Mouse (Mus musculus): ENCODE data around the gene Pex14.

Pex14 gene

DNA sequence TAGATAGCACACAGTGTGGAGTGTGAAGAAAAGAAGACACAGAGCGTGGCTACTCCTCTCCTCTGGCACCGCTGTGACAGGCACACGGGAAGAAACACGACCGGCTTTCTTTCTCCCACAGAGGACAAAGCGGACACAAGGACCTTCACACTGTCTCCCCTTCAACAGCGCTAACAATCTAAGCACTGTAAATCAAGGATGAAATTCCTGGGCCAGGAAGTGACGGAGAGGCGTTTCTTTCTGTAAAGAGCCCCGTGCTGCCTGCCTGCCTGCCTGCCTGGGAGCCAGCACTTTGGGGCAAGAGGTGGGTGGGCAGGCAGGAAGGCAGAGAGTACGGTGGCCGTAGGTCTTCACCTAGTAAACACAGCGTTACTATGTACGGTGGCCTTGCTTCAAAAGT is 42.2 kb downstream of the Pex14 start:
- no peak for DNase-seq (ENCODE audit: low spot score in 2 of 2)

DNA sequence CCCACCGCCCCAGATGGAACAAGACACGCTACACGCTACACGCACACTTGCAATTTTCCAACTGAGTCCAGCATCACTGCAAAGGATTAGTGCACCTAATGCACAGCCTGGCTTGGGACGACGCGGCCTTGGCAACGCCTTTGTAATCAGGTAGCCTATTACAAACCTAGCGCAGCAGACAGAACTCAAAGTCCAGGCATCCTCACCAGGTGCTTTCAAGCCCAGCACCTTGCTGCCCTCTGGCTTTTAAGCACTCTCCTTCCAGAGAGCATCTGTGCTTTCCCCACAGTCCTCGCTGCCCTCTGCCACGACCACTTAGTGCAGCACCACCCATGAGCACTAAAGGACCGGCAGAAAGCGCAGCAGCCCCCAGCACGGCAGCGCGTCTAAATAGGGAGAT is 42.7 kb downstream of the Pex14 start:
- no peak for DNase-seq (ENCODE audit: low spot score in 2 of 2)

DNA sequence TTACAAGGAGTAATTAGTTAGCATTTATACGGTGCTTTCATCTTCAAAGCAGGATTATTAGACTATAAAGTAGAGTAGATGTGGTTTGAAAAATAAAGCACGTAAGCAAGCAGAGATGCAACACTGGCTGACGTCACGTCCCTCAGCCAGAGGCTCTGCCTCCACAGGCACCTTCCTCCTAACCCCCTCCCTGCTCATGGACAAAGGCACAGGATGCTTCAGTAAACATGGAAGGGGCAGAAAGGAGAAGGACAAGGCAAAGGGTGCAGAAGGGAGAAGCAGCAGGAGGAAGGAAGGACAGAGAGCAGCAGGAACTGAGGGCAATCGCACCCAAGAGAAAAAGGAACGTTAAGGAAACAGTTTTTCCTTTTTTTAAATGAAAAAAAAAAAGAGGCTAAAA is 43.8 kb downstream of the Pex14 start:
- DNase-seq (ENCODE audit: low spot score in 2 of 2), result no peak

DNA sequence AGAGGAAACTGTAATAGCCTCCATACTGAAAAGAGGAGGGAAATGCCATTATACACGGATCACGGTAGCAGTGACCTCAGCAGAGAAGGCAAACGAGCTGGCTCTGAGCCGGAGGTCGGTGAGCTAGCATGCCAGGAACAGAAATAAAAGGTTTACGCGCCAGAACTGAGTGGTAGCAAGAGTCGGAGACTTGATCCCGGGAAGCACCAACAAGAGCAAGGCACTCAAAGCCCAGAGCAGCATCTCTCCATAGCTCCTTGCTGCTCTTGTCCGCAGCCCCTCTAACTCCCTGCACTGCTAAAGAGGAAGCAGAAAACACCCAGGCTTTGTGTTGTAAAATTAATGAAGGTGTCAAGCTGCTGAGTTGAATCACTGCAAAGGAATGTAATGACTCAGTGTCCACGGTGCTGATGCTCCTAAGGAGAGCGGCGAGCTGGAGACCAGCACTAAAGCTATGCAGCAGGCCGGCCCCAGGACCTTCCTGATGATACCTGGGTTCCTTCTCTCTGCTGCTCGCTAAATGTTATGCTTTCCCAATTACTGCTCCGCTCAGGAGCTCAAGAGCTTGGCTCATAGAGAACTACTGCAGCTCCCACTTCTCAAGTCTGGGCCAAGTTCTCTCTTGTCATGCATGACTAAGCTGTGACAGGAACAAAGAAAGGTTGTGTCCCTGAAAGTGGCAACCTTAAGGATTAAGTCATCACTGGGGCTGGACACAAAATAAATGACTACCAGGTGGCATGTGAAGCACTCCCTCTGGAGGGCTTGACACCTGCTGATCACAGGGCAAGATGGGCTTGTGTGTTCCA is 50.1 kb downstream of the Pex14 start:
- no peak for DNase-seq (ENCODE audit: low spot score in 2 of 2)

DNA sequence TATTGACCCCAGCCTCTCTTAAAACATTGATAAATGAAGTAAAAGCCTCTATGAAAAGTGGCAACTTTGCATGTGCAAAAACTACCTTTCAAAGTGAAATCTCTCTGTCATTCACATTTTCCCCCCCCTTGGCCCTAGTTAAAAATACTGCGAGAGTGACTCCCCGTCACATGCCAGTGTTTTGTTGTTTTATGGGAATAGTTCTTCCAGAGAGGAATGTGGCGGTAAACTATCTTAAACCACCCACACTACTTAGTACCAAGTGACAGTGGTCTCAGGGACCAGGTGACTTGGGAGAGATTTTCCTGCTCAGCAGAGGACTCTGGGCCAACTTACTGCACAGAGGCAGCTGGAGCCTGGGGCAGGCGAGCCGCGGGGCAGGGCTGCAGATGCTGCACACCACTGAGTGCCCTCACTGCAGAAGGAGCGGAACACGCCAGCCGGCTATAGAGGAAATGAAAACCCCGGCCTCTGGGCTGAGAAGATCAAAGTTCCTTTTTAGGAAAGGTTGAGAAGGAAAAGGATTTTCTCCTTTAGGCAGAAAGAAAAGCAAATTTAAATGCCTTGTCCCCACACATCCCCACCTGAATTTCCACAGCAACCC is 50.9 kb downstream of the Pex14 start:
- no peak for DNase-seq (ENCODE audit: low spot score in 2 of 2)

DNA sequence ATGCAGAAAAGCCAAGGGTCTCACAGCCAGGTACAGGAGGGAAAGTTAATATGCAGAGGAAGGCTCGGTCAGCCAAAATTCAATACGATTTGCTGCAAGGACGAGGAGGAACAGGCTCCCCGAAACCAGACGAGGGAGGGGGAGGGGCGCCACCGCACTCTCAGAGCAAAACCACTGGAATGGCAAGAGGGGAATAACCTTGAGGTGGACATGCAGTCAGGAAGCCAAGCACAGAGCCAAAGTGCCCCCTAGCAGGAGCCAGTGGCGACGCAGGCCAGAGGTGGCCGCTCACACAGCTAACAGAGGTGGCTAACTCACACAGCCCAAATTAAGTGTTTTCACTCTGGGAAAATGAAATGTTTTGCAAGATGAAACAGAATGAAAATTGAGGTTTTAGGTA is 52.3 kb downstream of the Pex14 start:
- no peak for DNase-seq (ENCODE audit: low spot score in 2 of 2)

DNA sequence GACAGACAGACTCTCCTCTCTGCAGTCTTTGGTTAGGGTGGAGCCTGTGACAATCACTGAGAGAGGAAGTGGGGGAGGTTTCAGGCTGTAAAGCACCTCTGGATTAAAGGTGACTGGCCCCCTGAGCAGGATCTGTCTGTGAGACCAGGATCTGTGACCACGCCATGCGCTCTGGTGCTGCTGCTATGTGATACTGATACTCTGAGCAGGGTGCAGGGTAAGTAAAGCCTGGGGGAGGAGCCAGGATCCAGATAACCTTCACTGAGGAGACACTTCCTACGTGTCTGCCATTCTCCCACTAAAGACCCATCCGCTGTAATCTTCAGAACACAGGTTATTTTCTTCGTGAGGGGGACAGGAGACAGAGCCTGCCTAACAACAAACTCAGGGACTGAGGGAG is 53.8 kb downstream of the Pex14 start:
- no peak for DNase-seq (ENCODE audit: low spot score in 2 of 2)

DNA sequence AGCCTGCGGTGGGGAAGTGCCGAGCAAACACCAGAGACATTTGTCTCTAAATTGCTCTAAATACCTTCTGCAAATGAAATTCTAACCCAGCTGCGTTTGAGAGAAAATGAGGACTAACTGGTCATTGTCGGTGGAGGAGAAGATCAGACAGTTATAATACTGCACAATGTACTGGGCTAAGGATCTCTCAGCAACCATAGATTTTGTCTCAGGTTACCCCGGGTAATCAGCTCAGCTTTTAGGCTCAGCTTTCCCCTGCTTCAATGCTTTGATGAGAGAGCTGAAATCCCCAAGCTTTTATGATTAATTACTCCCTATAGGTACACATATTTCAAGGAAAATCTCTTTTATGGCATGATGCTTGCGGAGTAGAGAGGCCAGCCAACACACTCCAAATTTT is 59.4 kb downstream of the Pex14 start:
- DNase-seq (ENCODE audit: low spot score in 2 of 2), result no peak

DNA sequence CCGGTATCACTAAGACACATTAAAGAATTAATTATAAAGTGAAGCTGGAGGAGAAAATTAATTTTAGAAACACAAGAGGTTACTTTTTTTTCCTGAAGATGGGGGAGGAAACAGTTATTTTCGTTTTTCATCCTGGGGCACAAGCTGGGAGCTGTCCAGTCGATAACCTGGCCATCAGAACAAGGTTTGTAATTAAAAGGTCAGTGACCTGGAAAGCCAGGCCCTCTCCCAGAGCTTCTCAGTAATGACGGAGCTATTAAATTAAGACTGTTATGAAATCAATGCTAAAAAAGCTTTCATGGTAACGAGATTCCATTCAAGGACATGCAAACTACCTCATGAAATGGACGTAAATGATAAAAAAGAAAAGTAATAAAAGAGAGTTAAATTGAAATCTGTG is 62.0 kb downstream of the Pex14 start:
- no peak for DNase-seq (ENCODE audit: low spot score in 2 of 2)

DNA sequence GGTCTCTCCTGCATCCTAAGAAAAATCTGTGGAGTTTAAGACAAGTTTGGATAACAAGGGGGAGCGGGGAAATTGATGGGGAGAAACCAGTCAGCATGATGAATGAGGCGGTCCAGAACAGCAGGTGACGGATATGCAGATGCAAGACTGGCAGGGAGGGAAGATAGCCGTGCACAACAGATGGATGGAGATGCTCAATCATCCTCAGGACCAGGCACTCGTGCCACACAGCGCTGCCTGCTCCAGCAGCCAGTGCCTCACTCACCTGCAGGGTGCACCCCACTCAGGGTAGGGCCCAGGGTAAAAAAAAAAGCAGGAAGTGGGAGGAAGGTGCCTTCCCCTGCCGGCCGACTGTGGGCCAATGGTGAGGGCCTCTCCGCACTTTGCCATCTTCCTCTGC is 63.1 kb downstream of the Pex14 start:
- no peak for DNase-seq (ENCODE audit: low spot score in 2 of 2)

DNA sequence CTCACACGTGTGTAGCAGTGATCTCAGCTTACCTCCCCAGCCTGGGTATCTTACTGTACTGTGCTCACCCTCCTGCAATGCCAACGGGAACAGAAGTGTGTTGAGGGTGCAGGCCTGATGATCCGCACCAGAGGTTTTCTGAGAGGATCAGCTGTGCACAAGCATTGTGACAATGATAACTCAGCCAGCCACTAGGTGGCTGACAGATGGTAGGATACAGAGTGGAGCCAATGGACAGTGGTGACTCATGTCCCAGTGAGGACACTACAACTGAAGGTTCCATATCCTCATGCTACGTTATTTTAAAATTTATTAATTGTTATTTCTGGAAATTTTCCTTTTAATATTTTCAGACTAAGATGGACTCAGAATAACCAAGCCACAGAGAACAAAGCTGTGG is 68.2 kb downstream of the Pex14 start:
- DNase-seq (ENCODE audit: low spot score in 2 of 2), result no peak

DNA sequence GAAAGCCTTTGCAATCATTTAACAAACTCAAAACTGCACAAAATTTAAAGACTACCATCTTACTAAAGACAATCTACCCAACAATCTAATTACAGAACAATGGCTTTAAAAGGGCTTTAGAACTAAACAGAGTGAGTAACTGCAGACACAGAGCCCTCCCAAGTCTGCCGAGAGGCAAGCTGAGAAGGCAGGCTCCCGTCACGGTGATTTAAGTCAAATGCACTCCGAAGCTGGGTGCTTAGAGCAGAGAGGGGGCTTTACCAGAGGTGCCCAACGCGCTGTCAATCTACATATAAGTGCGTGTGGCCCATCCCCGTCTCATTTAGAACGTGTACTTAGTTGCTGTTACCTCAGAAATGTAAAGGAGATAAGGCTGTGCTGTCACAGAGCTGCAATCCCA is 72.1 kb downstream of the Pex14 start:
- DNase-seq (ENCODE audit: low spot score in 2 of 2), result no peak

DNA sequence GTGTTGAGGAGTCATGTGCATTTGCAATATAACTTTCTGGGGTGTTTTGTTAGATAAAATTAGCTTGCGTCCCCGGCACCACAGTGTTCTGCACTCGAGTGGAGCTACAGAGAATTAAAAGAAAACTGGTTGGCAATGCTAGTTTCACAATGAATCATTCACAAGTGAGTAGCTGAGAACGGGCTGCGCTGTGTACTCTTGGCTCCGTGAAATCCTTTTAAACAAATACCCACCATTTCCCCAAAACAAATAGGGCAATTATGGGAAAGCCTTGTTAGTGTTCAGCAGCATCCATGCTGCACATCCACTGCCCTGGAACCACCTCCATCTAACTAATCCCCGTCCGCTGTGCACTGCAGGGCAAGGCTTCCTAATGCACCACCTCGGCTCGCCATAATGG is 74.4 kb downstream of the Pex14 start:
- no peak for DNase-seq (ENCODE audit: low spot score in 2 of 2)

DNA sequence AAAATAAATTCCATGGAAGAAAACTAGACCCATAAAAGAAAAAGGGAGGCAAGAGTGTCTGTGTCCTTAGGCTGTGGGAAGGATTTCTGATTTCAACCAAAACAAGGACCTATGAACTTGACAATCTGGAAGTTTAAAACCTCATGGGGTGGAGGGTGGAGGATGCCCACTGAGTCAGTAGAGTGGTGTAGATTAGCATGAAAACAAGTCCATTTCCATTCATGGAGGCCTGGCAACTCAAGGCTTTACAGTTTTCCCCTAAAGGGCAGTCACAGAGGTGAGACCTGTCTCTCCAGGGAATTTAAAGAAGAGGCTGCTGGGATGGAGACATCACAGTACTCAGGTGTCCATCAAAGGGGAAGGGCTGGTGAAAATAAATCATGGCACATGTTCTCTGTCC is 78.7 kb downstream of the Pex14 start:
- no peak for DNase-seq (ENCODE audit: low spot score in 2 of 2)

DNA sequence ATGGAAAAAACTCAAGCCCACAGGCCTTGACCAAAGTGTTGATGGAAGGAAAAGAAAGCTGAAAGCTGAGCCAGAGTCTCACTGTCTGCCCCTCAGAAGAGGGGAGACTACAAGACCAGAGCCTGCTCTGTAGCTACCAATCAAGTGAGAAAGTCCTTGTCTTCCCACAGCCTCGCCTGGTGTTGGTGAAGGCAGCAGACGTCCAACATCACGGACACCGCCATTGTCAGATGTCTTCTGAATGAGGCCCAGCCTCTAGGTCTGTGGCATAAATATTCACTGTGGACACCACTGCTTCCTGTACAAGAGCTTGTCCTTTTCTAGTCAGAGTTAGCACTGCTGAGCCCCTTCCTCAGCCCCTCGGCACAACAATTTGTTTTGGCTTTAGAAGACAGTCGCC is 80.2 kb downstream of the Pex14 start:
- DNase-seq (ENCODE audit: low spot score in 2 of 2), result no peak

DNA sequence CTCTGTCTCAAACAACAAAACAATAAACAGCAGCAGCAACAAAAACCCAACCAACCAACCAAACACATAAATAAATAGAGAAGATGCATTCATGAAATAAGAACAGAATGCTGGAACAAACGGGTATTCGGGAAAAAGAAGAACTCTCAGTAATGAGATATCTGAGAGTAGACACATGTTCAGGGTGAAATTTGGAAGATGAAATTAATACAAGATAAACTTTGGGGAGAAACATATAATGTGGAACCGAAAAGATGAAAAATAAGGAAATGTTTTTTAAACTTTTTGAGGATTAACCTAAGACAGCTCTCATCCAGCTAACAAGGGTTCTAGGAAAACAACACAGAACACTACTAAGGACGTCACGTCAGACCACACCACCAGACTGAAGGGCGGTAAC is 92.9 kb downstream of the Pex14 start:
- DNase-seq (ENCODE audit: low spot score in 2 of 2), result no peak

DNA sequence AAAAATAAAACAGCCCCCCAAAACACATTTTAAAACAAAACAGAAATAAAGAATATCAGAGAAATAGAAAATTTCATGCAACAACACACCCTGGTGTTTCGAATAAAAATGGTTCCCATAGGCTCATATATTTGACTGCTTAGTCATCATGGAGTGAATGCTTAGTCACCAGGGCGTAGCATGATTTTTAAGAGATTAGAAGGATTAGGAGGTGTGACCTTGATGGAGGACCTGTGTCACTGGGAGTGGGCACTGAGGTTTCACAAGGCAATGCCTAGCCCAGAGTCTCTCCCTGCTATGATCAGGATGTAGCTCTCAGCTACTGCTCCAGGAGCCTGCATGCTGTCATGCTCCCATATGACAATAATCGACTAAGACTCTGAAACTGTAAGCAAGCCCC is 93.6 kb downstream of the Pex14 start:
- DNase-seq (ENCODE audit: low spot score in 2 of 2), result no peak

DNA sequence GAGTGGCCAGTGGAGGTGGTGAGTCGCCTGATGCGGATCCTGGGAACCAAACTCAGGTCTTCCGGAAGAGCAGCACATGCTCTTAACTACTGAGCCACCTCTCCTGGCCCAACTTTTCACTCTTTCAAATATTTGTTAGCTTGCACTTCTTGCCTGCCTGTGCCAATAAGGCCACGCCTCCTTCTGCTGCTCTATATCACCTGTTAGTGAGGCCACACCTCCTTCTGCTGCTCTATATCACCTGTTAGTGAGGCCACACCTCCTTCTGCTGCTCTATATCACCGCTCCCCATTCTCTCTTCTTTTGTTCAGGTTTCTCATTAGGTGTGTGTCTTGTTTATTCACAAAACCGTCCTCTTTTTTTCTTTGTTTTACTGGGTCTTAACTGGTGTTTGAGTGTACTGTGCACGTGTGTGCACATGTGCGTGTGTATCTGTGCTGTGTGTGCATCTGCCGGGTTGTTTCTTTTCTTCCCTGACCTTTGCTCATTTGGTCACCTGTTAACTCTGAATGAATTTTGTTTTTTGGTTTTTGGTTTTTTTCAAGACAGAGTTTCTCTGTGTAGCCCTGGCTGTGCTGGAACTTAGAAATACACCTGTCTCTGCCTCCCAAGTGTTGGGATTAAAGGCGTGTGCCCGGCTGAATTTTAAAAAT is 97.1 kb downstream of the Pex14 start:
- DNase-seq (ENCODE audit: low spot score in 2 of 2), result no peak

DNA sequence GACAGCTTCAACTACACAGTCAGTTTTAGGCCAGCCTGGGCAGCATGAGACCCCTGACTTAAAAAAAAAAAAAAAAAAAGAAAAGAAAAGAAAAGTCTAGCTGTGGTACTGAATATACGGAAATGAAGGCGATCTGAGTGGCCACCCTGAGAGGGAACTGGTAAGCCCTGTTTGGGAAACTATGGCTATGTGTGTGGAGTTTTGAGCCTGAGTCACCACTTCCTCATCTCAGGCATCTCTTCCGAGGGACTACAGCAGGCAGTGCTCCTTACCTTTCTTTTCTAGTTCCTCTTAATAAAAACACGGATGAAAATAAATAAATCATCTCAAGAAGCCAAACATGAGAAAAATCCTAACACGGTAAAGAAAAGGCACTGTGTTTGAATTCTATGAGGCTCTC is 98.2 kb downstream of the Pex14 start:
- DNase-seq (ENCODE audit: low spot score in 2 of 2), result no peak

DNA sequence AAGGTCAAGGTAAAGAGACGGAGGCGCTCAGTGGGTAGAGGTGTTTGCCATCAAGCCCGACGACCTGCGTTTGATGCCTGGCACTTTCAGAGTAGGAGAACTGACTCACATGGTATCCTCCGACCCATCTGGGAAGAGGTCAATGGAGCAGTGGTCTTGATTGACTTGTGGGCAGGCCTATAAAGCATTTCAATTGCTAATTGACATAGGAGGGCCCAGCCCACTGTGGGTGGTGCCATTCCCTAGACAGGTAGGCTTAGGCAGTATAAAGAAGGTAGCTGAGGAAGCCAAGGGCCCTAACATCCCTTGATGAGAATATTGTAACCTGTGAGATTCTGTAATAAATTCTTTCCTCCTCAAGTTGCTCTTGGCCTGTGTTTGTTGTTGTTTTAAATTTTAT is 98.9 kb downstream of the Pex14 start:
- DNase-seq (ENCODE audit: low spot score in 2 of 2), result no peak

DNA sequence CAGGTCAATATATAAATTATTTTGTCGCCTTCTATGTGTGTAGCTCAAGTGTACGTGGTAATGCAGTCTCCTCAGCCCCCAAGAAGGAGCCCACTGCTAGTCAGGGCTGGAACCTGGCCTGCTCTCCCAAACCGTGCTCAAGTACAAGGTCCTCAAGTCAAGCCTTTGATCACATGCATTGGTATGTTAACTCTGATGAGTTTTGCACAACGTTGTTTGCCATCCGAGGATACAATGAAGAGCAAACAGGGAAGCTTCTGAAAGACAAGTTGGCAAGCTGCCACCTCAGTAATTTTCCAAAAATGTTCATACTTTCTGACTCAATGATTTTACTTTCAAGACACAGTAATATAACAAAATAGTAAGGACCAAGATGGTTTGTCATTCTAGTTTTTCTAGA is 105.7 kb downstream of the Pex14 start:
- no peak for DNase-seq (ENCODE audit: low spot score in 2 of 2)

DNA sequence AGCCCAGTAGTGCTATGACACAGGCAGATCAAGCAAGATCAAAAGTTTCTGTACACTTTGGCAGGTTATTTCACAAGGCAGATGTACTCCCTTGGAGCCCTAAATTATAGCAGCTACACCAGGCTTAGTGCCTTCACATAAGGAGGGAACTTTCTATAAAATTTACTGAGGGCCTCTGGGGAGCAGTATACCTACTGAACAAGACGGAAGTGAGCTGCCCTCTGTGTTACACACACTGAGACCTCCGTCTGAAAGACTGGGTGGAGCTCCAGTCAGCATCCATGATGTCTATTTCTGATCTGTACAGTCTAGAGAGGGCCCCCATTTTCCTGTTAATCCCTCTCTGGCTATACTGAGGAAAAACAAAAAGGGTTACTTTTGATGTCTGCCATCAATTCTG is 109.6 kb downstream of the Pex14 start:
- DNase-seq (ENCODE audit: low spot score in 2 of 2), result no peak

All from natural killer cell, adult 2 months (primary cell).